Mouse (Mus musculus) stomach, postnatal 0 days (tissue): ENCODE data around the gene Plekhh1.

Experiments
- CTCF ChIP-seq: IDR thresholded peaks from 2 replicates; pipeline ENCODE4 v1.5.1; 2016; ENCODE audit warnings: antibody characterized with exemption, low read depth, mild to moderate bottlenecking, moderate library complexity
- EP300 ChIP-seq: optimal IDR thresholded peaks from 2 replicates; pipeline ENCODE3; 2016; ENCODE audit warnings: antibody characterized with exemption

- TF ChIP-seq EP300 (no peak), CTCF (no peak)
These were observed 32.0 kb downstream of the Plekhh1 start for GRCm38 (mm10) chr12:79060766-79061652.
